Mouse (Mus musculus) forebrain, embryonic 16.5 days (tissue): ENCODE results near the gene Nrsn2. TPM values are rescaled to one million over a fixed set of nuclear protein-coding genes. Genes with fewer than 3 reads are reported as not detected.

ENCODE experiments used
- ATAC-seq: fragments of 200-750 bp; cut with Nextera tagmentation; 2 replicates; pipeline ENCODE4 v1.8.0; 2017; ENCODE audit warnings: mild to moderate bottlenecking, moderate library complexity
- H3K27ac ChIP-seq: fragments of 300-500 bp; sonication (generic); 2 replicates; pipeline ENCODE4 v1.5.1; 2014; ENCODE audit warnings: low read length, control low read depth
- H3K27me3 ChIP-seq: fragments of 300-500 bp; sonication (generic); replicated peaks from 2 replicates; pipeline ENCODE4 v1.6.1; 2014; ENCODE audit warnings: low read length; ENCODE audit not compliant: control insufficient read depth, insufficient read depth
- H3K36me3 ChIP-seq: fragments of 300-500 bp; sonication (generic); 2 replicates; pipeline ENCODE4 v1.6.1; 2014; ENCODE audit not compliant: control insufficient read depth, insufficient read depth
- H3K4me1 ChIP-seq: fragments of 300-500 bp; sonication (generic); replicated peaks from 2 replicates; pipeline ENCODE4 v1.6.1; 2014; ENCODE audit warnings: low read length; ENCODE audit not compliant: control insufficient read depth, insufficient read depth
- H3K4me2 ChIP-seq: fragments of 300-500 bp; sonication (generic); 2 replicates; pipeline ENCODE4 v1.6.1; 2014; ENCODE audit warnings: mild to moderate bottlenecking, low read length, control low read depth
- H3K4me3 ChIP-seq: fragments of 300-500 bp; sonication (generic); replicated peaks from 2 replicates; pipeline ENCODE4 v1.5.1; 2014; ENCODE audit warnings: mild to moderate bottlenecking, low read length, control low read depth
- H3K9ac ChIP-seq: fragments of 300-500 bp; sonication (generic); replicated peaks from 2 replicates; pipeline ENCODE4 v1.6.1; 2014; ENCODE audit warnings: low read depth, low read length, control low read depth
- H3K9me3 ChIP-seq: fragments of 300-500 bp; sonication (generic); 2 replicates; pipeline ENCODE4 v1.6.1; 2016; ENCODE audit warnings: low read length; ENCODE audit not compliant: control insufficient read depth
- WGBS: fragments of 180-500 bp; shearing (Covaris S2); extraction: QIAGEN DNeasy Blood & Tissue Kit; methylation state at CpG from one replicate; pipeline ENCODE4 v1.1.7; 2014; 5-methylcytosine and 5-hydroxymethylcytosine counted together
- polyA plus RNA-seq: library from polyadenylated mRNA; unstranded; fragments of >200 nt; fragmentation: Nextera tagmentation; extraction: Ambion mirVana; gene quantifications from 2 replicates; pipeline ENCODE4 v1.2.1, GENCODE M21; 2015

Nrsn2 gene
- polyA plus RNA-seq, 1 experiment from 2014 or later = 22.6 TPM

DNA sequence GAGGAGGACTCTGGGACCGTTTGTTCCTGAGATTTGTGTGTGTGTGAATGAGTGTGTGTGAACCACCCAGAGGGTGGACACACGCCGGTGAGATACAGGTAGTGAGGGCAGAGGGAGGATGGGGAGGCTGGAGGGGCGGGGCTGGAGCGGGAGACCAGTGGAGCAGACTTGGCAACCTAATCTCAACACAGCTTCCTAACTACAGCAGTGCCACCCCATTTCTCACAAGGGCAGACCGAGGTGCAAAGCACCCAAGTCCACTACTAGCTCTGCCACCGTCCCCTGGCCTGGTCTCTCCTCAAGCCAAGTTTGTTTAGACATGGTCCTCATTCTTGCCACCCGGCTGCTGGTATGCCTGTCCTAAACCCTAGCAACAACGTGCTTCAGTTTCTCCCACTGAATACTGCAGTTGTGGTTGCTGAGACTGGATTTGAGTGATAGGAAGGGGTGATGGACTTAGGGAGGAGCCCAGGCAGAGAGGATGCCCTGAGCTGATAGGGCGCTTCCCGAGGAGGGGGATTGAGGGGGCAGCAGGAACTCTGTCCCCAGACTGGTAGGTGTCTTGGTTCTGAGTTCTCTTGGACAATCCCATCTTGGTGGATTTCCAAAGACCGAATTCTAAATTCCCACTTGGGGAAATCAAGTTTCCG lies 19.0 kb upstream of the Nrsn2 start:
- Histone ChIP-seq H3K9ac (peak overlapping the region; percentile 97), H3K27me3 (no peaks in the 10 kb centered on the region), H3K4me1 (peaks cover 34% of the 10 kb centered on the region), H3K4me3 (peak overlapping the region; percentile 84), H3K27ac (peak overlapping the region; percentile 100), H3K36me3 (no peaks in the 10 kb centered on the region), H3K4me2 (peak overlapping the region; percentile 83), H3K9me3 (no peaks in the 10 kb centered on the region)
- 13% methylated on average over 11 of the region's 13 CpGs for WGBS
- ATAC-seq = no peak

DNA sequence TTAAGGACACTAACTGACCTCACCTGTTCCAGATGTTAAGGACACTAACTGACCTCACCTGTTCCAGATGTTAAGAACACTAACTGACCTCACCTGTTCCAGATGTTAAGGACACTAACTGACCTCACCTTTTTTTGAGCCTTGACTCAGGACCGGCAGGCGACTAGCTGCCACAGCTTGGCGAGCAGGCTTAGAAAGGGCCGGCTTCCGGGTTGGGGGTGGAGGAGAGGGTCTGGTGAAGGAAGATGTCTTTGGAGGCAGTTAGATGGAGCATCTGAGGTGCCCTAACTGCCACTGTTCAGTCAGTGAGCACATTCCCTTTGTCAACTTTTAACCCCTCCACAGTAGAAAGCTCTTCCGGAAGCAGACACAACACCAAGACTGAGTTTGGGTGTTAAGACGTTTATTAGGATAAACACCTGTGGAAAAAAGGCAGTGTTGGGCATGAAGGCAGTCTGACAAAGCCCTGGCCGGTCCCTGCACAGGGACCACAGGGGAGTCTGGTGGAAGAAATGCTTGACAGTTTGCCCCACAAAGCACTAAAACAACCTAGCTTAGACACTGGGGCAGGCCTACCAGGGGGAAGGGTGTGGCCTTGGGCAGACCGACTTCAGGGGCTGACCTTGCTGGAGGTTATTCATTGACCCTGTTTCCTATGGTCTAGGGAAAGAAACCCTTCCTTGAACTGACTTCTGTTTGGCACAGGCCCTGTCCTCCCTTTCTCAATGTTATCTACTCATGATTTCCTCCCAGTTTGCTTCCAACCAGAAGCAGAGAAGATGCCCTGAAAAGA lies 17.0 kb upstream of the Nrsn2 start:
- Histone ChIP-seq H3K9ac (no peak overlapping the region), H3K27me3 (no peaks in the 10 kb centered on the region), H3K27ac (no peak overlapping the region), H3K4me1 (peaks cover 24% of the 10 kb centered on the region), H3K4me3 (no peak overlapping the region), H3K4me2 (peak overlapping the region; percentile 83), H3K36me3 (no peaks in the 10 kb centered on the region), H3K9me3 (no peaks in the 10 kb centered on the region)
- ATAC-seq = no peak
- WGBS = 45% methylated on average over 9 of the region's 9 CpGs

DNA sequence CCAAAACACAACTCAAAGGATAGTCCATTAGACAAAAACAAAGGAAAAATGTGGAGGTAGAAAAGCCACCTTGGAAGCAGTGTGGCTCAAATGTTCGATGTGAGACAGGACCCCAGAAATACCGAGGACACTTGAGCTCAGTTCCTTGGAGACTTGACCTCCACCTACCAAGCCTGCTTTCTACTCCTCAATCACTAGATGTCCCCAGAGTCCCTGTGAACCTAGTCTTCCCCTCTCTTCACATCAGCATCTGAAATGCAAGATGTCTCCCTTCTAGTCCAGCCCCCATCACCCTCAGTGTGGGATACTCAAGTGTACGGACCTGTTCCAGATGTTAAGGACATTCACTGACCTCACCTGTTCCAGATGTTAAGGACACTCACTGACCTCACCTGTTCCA lies 16.3 kb upstream of the Nrsn2 start:
- Histone ChIP-seq H3K27me3 (no peaks in the 10 kb centered on the region), H3K36me3 (no peaks in the 10 kb centered on the region), H3K4me1 (peaks cover 24% of the 10 kb centered on the region), H3K9ac (no peak overlapping the region), H3K4me3 (no peak overlapping the region), H3K9me3 (no peaks in the 10 kb centered on the region), H3K4me2 (no peak overlapping the region), H3K27ac (no peak overlapping the region)
- 10% methylated on average over 3 of the region's 3 CpGs for WGBS
- no peak for ATAC-seq

DNA sequence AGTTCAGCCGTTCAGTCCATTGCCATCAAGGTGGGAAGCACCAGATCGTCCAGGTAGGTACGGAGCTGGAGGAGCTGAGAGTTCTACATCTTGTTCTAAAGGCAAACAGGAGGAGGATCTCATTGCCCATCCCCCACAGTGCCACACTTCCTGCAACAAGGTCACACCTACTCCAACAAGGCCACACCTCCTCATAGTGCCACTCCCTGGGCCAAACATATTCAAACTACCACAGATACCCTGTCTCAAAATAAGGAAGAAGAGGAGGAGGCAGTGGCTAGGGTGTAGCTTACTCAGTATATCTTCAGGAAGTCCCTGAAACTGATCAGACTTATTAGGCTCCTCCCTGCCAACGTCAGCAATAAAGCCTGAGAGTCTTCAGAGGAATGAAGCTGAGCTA lies 7.8 kb upstream of the Nrsn2 start:
- Histone ChIP-seq H3K27me3 (no peaks in the 10 kb centered on the region), H3K4me1 (no peaks in the 10 kb centered on the region)
- 82% methylated on average over 4 of the region's 4 CpGs for WGBS

DNA sequence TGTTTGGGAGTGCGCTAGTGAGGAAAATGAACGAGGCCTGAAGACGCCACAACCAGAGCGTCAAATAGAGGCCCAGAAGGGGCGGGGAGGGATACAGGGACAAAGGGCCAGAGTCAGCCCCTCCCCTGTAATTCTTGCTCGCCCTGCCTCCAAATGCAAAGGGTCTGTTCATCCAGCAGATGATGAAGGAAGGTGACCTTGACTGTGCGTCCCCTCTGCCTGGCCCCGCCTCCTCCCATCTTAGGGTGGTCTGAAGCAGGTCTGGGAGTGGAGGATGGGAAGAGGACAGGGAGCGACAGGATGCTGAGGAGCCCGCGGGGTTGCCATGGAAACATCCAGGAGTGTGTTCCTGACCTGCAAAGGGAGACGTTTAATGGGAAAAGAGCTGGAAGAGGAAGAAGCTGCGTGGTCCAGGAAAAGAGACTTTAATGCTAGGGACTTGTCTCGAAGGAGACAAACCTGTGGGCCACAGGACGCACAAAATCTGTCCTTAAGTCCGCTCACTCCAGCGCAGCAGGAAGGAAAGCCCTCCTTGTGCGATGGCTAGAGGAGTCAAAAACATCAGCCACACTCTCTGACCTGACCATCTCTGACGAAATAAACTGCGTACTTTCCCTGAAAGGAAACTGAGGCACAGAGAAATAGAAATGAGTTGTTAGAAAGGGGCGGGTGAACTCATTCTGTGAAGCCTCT lies 640 bp downstream of the Nrsn2 start:
- Histone ChIP-seq H3K4me3 (peak overlapping the region; percentile 38), H3K9ac (peak overlapping the region; percentile 44), H3K4me1 (peaks cover 20% of the 10 kb centered on the region), H3K27ac (peak overlapping the region; percentile 72), H3K27me3 (no peaks in the 10 kb centered on the region), H3K36me3 (no peaks in the 10 kb centered on the region), H3K4me2 (peak overlapping the region; percentile 52), H3K9me3 (no peaks in the 10 kb centered on the region)
- peak; percentile 73 for ATAC-seq
- 3% methylated on average over 21 of the region's 21 CpGs for WGBS

More for the DNA sequence above, 7.8 kb upstream of the Nrsn2 start:
- Histone ChIP-seq H3K9me3 (no peaks in the 10 kb centered on the region), H3K27ac (no peak overlapping the region), H3K4me2 (no peak overlapping the region), H3K4me3 (no peak overlapping the region), H3K9ac (no peak overlapping the region), H3K36me3 (no peaks in the 10 kb centered on the region)
- ATAC-seq = no peak

DNA sequence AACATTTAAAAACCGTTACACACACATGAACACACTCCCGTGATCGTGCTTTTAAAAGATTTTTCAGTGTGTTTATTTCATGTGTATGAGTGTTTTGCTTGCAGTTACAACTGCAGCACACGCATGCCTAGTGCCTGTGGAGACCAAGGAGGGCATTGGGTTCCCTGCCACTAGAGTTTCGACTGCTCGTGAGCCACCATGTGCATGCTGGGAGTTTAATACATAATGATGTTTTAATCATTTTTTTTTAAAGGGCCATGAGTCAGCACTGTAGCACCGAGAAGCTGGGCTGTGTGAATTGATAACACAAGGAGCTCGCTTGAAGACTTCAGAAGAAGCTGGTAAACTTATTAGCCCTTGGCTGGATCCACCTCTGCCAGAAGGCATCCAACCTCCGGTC lies 2.9 kb downstream of the Nrsn2 start:
- Histone ChIP-seq H3K9ac (no peak overlapping the region), H3K27me3 (no peaks in the 10 kb centered on the region), H3K4me1 (peaks cover 20% of the 10 kb centered on the region), H3K4me2 (no peak overlapping the region), H3K4me3 (no peak overlapping the region), H3K9me3 (no peaks in the 10 kb centered on the region), H3K27ac (no peak overlapping the region), H3K36me3 (no peaks in the 10 kb centered on the region)
- ATAC-seq = no peak
- 79% methylated on average over 9 of the region's 9 CpGs for WGBS

DNA sequence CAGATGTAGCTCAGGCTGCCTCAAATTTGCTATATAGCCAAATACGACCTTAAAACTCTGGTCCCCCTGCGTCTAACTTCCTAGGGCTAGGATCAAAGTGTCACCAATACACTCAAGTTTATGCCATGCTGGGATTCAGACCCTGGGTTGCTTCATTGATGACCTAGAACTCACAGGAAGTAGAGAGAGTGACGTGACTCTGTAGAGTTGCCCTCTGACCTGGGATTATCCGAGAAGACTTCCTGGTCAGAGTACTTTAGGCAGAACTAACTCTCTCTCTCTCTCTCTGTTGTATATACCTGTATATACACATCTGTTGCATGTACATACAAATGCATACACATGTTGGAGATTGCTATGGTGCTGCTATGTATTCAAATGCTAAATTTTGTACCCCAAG lies 3.8 kb downstream of the Nrsn2 start:
- Histone ChIP-seq H3K4me3 (no peak overlapping the region), H3K4me1 (peaks cover 20% of the 10 kb centered on the region), H3K9me3 (no peaks in the 10 kb centered on the region), H3K27me3 (no peaks in the 10 kb centered on the region), H3K36me3 (no peaks in the 10 kb centered on the region), H3K27ac (no peak overlapping the region), H3K9ac (no peak overlapping the region), H3K4me2 (no peak overlapping the region)
- 75% methylated on average over 4 of the region's 4 CpGs for WGBS
- ATAC-seq = no peak

DNA sequence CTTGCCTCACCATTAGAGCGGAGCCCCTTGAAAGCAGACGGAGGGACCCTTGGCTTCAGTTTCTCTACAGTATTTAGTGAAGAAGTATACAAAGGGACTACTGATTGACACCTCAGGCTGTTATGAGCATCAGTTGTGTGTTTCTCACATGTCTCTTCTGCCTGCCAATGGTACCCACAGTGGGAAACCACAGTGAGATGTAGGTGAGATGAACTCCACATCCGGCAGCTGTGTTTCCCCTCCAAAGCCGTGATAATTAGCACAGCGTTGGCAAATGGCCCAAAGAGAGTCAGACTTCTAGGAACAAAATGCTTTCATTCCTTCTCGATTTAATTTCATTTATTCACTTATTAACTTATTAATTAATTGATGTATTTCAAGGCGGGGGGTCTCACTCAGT lies 4.3 kb downstream of the Nrsn2 start:
- Histone ChIP-seq H3K4me1 (peaks cover 20% of the 10 kb centered on the region), H3K9me3 (no peaks in the 10 kb centered on the region), H3K27me3 (no peaks in the 10 kb centered on the region), H3K9ac (no peak overlapping the region), H3K4me2 (no peak overlapping the region), H3K36me3 (no peaks in the 10 kb centered on the region), H3K27ac (no peak overlapping the region), H3K4me3 (no peak overlapping the region)
- ATAC-seq = no peak
- 44% methylated on average over 7 of the region's 7 CpGs for WGBS

DNA sequence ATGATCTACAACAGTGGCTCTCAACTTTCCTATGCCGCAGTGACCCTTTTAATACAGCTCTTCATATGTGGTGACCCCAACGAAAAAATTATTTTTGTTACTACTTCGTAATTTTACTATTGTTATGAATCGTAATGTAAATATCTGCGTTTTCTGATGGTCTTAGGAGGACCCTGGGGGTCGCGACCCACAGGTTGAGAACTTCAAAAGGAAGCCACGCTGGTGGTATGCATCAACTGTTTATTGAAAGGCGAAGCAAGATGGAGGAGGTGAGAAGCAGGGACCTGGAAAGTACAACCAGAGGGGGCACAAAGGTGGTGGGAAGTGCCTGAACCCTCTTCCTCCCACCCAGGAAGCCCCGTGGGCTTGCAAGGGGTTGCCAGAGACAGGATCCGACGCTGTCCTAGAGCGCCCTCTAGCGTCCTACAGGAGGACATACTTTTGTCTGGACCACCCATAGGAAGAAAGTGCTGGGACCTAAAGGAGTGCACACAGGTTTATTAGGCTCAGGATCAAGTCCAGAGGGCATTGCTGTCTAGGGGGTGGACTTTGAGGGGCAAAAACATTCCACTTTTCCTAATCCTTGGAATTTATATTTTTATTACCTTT lies 7.8 kb downstream of the Nrsn2 start:
- H3K27ac ChIP-seq = no peak overlapping the region
- H3K36me3 ChIP-seq = no peaks in the 10 kb centered on the region
- no peaks in the 10 kb centered on the region for H3K9me3 ChIP-seq
- H3K4me1 ChIP-seq = peaks cover 3% of the 10 kb centered on the region; the same call in 1 of the 2 replicates
- WGBS = 31% methylated on average over 14 of the region's 14 CpGs
- no peaks in the 10 kb centered on the region for H3K27me3 ChIP-seq
- peak; percentile 47; the same call in 1 of the 2 replicates for ATAC-seq
- no peak overlapping the region for H3K4me3 ChIP-seq
- no peak overlapping the region for H3K9ac ChIP-seq
- no peak overlapping the region for H3K4me2 ChIP-seq
